Mouse (Mus musculus) 3T3-L1 (cell line): ENCODE data around the gene Pcsk1n.

Source experiments
- DNase-seq: peaks from one replicate; pipeline ENCODE4 v3.0.0-alpha.2; 2015; ENCODE audit warnings: low read depth, low spot score

The Pcsk1n gene

DNA sequence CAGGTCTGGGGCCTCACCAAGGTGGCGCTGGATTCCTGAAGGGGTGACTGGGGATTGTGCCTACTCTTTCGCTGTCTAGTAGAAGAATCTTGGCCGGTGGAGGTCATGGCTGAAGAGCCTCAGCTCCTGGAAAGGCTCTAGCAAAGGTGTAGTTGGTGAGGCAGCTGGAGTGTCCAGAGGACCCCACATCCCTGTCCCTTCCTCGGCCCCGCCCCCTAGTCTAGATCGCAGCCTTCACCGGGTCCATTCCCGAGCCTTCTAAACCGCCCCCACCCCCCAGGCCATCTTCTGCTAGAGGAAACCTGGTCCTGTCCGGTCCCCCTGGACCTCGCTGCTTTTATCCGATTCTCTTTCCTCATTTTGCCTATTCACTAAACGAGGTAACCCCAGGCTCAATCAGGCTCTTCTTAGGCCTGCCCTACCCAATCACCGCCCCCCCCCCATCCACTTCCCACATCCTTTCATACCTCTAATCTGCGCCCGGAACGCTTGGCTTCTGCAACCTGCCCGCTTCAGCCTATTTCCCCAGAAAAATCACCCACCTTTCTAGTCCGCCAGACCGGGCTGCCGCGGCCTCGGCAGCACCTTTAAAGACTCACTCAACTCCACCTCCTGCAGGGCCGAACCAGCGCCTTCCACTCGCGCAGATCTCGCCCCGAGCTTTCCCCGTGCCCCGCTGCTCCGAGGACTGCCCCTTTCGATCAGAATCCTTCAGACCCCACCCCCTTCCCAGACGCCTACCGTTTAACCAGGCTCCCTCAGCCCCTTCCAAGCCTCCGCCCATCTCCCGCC is 27.7 kb downstream of the Pcsk1n start, which contains the start of gene Hdac6:
Hdac6 (minus strand) TSS at position 782 of the 792 bp plus-strand sequence.
- DNase-seq, result peak; percentile 32

DNA sequence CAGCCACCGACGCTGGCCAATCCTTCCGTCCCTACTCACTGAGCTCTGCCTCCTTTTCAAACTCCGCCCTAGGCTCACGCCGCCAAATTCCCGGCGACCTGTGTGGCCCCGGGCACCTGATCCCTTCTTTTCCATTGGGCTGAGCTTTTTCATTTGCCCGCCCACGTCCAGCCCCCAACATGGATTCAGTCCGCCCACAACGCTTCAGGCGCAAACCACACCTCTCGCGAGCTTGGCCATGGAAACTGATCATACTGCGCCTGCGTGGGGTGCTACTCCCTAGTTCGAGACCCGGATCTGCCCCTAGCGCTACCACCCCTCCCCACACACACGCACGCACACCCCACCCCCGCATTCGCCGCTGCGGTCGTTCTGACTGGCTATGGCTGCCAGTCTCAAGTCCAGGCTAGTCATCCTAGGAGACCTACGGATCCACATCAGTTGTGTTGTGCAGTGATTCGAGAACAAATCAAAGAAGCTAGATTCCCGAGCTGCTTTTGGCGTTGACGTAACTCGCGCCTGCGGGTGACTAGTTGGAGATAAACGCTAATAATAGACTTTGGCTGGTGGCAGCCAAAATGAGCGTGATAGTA is 28.4 kb downstream of the Pcsk1n start:
- DNase-seq, result peak; percentile 97

DNA sequence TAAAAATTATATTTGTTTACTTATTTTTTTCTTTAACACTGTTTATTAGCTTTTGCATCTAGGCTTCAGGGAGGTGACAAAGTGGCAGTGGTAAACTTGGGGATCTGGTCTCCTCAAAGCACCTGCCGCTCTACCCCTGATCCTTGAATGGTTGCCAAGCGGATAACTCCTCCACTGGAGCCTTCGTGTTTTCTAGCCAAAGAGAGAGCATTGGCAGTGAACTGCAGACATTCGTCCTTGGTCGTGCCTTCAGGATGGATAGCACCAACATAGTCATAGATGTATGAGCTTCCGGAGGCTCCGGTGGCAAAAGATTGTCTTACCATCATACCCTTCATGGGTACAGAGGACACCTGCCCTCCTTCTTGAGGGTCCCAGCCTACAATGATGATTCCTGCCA is 30.5 kb downstream of the Pcsk1n start:
- no peak for DNase-seq

DNA sequence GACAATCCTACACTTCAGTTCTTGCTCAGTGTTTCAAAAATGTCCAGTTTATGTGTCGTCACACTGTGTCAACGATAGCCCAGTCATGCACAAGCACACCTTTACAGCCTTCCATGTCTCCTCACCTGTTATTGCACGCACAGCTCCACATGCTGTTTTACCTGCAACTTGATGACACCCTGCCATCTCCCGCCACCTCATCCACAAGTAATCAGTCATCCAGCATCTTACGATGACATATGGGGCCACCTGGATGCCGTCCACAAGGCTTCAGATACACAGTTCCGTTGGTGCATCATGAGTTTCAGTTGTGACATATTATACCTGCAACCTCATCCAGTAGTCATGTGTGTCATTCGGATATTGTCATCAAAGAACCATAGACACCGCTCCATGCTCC is 39.2 kb downstream of the Pcsk1n start:
- no peak for DNase-seq

DNA sequence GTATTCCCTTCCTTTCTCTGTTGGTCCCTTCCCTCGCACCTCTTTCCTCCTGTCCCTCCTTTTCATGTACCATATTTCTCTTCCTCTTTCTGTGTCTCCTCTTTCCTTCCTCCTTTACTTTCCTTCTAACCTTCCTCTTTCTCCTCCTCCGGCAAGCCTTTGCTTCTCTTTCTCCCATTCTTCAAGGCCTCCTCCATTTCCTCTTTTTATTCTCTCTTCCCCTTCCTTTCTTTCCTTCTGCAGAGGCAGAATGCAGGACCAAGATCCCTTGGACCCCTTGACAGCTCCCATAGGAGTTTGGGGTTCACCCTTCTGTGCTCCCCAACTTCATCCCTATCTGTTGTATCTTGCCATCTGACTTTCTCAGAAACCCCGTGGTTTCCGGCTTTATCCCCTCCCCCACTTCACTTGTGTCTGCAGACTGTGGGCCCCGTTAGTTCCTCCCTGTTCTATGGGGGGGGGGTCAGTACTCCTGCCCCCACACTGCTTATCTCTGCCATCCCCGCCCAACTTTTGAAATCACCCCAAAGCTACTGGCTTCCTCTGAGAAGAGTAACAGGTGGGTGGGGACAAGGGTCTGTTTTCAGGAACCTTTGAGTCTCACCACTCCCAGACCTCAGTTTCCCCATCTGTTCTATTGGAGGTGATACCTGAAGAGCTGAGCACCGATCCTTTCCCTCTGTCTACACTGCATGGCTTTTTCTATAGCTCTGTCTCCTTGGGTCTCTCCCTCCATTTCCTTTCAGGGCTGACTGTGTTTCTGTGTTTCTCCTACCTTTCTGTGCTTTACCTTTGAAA is 44.4 kb downstream of the Pcsk1n start:
- DNase-seq, result no peak

DNA sequence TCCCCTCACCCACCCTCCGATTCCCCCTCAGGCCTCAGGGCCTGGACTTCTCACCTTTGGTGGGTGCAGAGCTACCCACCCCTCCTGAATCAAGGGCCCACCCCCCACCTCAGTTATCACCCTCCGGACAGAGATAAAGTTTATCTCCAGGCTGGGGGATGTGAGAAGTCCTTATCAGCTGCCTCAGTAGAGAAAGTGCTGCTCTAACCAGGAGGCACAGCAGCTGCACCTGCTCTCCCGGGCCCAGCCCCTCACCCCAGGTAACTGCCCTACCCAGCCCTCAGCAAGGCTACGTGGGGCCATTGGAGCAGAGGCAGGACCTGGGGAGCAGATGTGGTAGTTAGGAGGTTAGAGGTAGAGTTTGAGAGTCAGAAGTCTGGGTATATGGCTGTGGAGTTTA is 46.5 kb downstream of the Pcsk1n start:
- DNase-seq, result no peak

DNA sequence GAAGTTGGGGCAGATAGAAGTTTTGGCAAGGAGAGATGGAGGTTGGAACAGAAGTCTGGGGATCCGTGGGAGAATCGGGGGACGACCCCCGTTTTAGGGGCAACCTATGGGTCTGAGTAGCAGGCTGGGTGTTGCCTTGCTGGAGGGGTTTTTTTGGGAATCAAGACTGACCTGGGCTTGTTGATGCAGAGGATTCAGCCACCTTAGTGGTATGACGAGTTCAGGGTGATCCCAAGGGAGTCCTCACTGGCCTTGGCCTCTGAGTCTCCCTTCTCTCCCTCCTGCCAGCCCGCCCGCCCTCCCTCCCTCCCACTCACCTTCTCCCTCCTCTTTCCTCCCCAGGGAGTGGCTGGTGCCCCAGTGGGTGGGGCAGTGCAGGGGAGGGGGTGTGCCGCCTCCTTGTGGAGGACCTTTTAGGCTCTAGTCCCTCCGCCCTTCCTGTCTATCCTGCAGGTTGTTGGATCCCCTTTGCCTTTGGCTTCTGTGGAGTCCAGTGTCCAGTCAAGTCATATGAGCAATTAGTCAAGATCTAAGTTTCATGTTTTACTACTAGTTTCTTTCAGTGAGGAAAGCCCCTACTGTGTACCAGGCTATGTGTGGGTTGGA is 48.1 kb downstream of the Pcsk1n start:
- DNase-seq, result no peak

DNA sequence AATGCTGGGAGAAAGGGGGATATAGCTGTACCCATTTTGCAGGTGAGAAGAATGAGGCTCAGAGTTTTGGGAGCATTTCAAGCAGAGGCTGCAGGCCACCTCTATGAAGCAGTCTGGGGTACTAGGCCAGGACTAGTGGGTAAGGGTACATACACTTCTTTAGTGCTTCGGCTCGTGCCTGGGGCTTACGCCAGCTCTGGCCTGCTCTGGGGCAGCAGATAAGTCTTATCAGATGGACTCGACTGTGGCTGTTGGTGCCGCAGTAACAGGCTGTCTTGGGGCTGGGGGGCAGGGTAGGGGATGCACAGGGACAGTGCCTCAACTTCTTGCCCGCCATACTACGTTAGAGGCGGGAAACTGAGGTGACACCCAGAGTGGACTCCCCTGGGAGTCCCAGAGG is 48.6 kb downstream of the Pcsk1n start:
- DNase-seq, result no peak

DNA sequence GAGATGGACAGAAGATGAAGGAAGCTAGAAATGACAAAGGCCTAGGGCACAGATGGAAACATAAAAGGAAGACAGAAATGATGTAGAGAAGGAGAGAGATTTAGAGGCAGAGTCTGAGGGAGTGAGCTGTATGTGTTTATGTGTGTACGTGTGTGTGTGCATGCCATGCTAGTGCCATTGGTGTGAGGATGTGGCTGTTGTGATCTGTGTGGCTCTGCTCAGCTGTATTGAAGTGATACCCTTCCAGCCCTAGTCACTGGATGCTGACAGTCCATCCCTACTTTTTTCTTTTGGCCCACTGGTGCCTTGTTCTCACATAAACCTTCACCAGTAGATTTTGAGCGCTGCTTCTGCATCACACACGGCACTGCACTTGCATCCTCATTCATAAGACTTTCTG is 49.3 kb downstream of the Pcsk1n start:
- DNase-seq, result no peak

DNA sequence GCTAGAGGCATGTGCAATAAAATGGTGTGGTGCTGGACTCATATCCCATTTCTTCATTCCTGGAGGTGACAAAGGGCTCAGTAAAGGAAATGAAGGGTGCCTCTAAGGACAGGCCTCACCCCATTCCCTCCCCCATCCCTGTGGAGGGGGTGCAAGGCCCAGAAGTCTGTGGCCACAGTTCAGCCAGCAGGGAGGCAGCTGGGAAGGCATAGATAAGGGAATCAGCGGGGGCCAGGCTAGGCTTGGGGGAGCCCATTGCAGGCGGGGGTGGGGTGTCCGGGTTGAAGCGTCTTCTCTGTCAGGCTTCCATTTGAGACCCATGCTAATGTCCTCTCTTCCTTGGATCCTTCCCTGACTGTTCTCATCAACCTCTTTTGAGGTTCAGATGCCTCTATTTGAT is 51.7 kb downstream of the Pcsk1n start:
- no peak for DNase-seq
